Mouse (Mus musculus) kidney, postnatal 36 days (tissue): ENCODE results near the gene Rassf5.

Experiments used
- DNase-seq, 2 experiments: peaks; one replicate each; pipeline ENCODE4 v3.0.0; 2021 to 2022; ENCODE audit warnings: mixed read lengths in 2 of 2

The Rassf5 gene

DNA sequence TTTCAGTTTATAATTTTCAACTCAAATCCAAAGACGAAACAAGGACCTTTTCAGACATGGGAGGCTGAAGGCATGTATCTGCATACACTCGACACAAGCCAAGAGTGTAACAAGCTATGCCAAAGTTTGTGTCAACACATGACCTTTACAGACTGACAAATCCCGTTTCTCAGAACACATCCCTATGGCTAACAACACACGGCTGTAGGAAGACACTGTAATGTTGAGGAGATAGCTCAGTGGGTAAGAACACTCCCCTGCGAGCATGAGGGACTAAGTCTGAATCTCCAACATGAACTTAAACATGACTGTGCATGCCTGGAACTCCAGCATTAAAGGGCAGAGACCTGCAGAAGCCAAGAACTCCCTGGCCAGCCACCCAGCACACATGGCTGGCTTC, 38.7 kb downstream of the Rassf5 start:
- no peak for DNase-seq

DNA sequence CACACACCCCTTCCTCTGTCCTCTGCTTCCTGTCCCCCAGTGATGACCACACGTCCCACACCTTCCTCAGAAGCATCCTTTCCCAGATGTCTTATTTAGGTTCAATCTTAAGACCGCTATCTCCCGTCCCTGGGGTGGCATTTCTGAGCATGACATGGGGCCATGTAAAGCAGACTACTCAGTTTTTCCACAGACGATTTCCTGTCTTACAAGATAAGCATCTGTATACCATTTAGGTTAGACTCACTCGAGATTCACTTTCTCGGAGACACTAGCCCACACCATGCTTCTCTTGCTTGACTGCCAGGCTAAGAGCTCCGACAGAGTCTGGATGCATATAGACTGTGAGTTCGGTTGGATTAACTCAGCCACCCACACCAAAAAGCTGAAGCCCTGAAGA, 40.6 kb downstream of the Rassf5 start:
- no peak for DNase-seq

DNA sequence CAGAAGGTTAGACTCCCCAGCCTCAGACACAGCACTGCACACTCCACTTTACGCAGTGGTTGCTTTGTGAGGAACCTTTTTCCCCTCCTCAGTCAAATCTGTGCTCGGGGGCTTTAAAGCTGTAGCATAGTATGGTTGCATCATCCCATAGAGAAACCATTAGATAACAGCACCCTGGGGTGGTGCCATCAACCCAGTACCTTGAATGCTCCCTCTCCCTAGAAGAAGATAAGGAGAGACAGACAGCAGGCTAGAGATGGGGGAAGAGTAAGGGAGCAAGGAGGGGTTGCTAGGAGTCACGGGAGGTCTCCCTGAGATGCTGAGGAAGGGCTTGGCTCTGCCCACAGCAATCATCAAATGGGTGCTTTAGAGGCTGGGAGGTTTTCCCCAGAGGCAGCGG, 43.7 kb downstream of the Rassf5 start:
- DNase-seq = no peak

DNA sequence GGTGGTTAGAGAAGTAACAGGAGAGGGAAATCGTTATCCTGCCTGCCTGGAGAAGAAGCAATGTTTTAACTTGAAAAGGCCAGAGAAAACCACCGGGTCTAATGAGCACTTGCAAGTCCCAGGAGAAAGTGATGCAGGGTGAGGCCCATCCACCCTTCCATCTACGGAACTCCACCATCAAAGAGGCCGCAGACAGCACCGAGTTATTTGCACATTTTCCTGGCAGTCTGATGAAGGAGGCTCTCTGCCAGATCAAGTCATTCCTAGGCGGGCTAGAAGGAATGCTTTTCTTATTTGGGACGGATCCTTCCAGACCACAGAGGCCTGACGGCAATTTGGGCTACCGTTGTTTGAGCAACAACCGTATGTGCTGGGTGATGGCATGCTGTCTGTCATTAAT, 44.5 kb downstream of the Rassf5 start:
- no peak for DNase-seq

DNA sequence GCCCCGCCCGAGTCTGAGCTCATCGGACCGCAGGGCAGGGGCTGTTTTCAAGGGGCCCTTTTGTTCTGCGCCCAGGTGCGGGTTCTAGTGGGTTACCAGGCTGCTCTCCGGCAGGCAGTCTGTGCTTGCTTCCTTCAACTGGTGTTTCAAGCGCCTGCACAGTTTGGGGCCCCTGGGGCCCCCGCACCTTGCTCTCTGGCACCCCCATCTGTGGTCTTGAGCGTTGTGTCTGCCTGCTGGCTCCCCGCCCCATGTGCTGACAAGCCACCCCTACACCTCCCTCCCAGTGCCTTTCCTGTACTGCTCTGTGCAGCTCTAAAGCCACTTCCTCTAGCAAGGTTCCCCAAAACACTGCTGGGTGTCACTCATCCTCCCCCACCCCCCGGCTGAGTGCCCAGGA, 45.1 kb downstream of the Rassf5 start:
- peak in 1 of 2 experiments; percentile 46 for DNase-seq

DNA sequence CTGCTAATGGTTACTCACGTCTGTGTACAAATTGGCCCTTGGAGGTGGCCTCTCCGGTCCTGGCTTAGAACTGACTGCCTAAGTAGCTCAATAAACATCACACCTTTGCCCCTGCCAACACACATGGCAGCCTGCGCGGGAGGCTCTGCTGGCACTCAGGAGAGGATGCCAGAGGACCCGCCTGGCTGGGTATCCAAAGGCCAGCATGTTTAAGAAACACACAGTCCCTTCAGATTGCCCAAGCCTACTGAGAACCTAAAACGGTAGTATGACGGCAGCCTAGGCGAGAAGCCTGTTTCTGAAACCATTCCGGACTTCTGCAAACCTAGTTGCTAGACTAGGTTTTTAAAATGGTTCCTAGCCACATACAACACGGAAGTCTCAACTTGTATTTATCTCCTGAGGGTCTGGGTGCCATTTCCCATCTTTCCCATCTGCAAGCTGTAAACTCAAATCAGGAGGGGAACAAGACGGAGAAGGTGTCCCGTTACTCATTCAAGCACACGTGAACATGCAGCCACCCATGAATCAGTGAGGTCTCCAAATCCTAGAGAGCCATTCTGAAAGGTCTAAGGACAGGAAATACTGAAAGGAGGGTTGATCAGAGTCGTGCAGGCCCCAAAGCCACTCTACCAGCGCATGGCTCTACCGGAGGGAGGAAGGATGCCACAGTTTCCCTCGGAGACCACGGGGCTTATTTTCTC, 45.8 kb downstream of the Rassf5 start:
- peak; percentile 28 to 43 for DNase-seq

DNA sequence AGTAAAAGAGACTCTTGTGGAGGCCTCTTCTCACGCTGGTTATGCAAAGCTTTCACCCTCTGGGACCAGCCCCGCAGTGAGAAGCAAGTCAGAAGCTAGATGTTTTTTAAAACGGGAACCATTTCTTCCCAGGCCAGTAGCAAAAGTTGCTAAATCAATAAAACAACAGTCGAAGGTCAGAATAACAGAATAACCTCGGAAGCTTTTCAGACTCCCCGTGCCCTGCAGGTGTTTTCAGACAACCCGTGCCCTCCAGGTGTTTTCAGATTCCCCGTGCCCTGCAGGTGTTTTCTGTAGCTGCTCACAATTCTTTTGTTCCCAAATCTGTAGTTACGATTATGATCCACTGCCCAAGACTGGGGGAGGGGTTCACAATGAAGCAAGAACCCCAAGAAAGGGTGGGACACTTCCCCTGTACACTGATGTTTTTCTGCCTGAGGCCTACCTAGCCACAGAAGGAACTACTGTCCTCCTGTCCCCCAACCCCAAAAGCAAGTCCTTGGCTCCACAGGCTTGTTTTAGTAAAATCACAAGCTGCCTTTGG, 46.6 kb downstream of the Rassf5 start:
- DNase-seq = no peak

DNA sequence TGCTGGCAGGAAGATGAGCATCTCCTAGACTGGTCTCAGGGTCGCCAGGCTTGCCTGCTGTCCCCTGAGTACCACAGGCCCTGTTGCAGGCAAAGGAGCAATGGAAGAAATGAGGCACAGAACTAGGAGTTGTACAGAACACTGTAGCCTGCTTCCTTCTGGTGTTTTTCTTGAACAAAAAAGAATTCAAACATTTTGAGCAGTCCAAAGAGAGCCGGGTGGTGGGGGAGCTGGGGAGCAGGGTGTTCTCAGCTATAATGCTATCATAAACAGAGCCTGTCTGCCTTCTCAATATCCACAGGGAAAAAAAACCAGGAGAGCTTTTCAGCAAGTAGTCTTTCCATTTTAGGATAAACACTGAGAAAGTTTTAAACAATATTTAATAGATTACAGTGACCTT, 49.0 kb downstream of the Rassf5 start:
- no peak for DNase-seq

DNA sequence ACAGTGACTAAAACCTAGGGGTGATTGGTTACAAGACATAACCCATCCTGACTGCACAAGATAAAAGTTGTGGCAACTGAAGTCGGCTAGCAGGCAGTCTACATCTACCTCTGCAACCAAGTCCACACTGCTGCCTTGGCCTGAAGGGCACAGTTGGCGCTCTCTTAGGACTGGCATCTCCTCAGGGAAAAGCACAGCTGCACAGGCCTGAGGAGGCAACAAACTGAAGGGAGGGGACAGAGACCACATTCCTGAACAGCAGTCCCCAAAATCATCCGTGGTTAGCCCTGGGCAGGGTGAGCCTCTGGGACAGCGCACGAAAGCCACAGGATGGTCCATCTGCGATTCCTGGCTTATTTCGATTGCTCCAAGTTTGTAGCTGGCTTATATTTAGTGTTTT, 49.4 kb downstream of the Rassf5 start:
- DNase-seq = no peak

DNA sequence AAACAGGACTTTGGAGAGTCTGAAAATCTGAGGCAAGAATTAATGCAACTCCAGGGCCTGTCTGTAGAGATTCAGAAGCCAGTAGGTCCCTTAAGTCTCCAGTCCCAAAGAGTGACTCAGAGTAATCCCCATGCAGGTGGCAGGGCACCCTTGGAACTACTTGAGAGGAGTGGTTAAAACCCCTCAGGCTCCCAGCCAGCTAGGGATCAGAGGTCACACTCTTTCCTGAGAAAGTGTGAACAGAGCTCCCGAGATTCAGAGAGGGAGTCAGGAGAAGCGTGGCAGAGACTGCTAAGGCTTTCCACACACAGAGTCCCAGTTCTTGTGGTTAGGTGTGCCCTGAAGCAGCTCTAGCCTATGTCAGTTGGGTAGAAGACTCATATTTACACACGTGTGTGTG, 51.3 kb downstream of the Rassf5 start:
- peak; percentile 50 to 74 for DNase-seq

DNA sequence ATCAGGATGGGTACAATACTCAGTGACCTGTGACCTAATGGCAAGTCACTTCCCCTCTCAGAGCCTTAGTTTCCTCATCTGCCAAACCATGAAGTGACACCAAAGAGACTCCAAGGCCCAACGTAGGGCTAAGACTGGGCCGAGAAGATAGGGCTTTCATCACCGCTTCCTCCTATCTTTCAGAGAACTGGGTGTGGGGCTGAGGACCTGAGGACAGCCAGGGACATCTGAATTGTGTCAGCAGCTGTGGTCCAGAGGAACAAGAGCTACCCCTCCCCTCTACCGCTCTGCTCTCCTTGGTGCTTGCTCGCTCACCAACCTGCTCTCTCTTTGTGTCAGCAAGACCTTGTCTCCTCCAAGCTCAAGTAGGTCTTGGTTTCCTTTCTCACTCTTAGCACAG, 56.4 kb downstream of the Rassf5 start:
- DNase-seq = no peak

DNA sequence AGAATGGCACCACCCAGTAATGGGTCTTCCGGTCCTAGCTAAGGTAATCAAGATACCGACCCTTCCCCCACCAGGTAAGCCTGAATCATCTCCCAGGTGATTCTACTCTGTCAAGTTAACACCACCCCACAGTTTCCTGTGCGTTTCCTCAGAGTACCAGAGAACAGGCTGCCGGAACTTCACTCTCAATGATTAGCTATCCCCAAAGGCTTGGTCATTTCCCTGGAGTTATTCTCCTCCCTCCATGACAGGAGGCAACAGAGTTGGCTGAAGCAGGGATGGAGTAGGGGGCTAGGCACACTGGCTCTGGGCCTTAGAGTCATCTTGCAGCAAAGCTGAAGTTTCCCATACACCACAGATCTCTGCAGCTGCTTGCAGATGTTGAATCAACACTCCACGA, 57.2 kb downstream of the Rassf5 start:
- no peak for DNase-seq

DNA sequence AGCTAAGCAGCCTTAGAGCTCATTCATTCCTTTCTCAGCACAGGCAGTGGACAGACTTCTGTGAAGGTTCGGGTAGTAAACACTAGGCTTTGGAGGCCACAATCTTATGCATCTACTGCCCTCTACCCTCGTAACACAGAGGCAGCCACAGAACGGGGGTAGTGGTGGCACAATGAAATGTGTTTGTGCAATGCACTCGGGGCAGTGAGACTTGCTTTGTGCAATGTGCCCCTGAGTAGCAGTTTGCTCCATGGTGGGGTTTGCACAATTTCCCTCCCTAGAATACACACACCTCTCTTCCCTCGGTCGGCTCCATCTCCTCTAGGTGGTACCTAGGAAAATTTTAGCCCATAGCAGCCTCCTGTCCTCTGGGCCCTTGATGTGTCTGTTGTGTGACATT, 58.1 kb downstream of the Rassf5 start:
- no peak for DNase-seq

DNA sequence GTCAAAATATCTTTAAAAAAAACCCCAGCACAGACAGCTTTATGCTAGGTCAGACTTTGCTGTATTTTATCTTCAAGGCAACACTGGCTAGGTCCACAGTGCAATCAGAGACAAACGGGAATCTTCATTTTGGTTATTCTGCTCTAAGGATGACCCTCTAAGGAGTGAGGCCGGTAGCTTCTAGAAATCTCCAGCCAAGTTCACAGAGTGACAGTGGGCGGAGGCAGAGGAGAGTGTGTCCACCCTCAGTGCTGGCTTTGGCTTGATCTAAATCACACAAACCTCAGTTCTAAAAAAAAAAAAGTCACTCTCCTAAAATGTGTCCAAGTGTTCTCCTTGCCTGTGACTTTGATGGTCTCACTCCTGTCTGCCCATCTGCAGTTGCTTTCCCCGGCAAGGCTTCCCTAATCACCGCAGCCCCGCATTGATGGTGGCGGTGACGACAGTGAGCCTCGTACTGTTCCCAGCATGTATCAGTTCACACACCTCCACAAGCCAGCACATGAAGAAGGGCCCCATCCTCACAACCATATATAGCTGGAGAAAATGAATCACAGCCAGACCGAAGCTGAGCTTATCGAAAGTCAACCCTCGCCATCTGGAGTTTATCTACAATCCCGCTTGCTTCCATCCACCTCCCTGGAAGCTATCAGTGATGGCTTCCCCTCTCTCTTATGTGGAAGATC, 59.1 kb downstream of the Rassf5 start:
- DNase-seq = no peak

DNA sequence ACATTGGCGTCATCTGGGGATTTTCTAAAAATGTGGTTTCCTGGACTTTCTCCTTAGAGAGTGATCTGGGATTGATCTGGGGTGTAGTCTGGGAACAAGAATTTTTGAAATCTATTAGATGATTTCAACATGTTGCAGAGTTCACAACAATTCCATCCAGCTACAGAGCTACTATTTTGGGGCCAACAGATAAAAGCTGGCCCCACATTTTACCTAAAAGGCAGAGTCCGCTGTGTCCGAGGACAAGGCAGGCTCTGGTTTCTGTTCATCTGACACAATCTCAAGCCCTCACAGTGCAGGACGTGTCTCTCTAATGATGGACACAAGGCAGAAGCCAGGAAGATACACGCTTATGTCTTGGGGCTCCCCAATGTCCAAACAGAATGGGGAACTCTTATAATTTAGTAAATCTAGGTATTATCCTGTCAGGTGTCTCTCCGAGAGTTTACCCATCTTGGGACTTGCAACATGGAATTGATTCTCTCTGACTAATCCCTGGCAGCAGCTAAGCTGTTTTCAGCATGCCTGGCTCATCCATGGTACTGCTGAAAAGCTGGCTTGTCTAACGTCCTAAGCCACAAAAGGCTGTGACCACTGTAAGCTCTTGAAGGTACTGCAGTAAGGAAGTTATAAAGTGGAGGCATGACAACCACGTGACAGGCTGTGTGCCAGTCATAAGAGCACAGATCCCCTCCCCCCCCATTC, 60.0 kb downstream of the Rassf5 start:
- no peak for DNase-seq

DNA sequence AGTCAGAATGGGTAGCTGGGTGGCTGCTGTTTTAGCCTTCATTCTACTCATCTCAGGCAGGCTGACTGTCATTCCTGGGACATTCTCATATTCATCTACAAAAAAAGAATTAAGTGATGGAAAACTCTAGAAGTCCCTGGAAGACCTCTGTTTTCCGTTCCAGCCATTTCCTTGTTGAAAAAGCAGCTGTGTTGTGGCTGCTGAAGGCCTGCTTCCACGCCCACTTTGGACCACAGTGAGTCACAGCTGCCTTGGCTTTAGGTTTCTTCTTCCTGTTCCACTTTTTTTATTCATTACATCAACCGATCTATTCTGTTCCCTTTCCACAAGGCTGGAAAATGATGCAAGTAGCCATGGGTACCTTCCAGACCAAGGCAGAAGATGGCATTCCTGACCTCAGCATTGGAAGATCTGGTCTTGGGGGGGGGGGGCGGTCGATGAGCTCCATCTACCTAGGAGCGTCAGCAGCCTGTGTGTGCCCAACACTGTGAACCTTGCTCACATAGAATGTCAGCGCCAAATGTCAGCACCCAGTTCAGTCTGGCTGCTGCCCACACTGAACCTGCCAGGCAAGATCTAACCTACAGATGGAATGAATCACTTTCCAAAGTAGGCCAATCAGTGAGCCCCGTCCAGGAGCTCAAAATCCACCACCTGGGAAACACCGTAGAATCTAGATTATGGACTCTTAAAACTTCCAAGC, 60.7 kb downstream of the Rassf5 start:
- DNase-seq = peak; percentile 25 to 39

DNA sequence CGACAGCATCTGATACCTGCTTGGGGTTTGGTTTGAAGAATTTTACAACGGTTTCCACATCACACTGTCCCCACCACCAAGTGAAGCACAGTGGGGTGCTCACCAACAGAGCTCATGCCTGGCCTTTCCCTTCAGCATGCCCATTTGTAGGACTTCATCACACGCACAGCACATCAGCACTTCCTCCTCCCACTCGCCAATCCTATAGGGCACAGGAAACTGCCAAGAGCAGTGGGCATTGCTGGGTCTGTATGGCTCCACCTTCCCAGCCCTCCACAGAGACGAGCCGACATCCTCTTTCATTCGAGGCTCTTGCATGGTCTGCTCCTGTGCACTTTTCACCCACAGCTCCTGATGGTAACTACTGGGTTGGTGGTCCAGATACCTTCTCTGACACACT, 61.9 kb downstream of the Rassf5 start:
- DNase-seq = no peak

DNA sequence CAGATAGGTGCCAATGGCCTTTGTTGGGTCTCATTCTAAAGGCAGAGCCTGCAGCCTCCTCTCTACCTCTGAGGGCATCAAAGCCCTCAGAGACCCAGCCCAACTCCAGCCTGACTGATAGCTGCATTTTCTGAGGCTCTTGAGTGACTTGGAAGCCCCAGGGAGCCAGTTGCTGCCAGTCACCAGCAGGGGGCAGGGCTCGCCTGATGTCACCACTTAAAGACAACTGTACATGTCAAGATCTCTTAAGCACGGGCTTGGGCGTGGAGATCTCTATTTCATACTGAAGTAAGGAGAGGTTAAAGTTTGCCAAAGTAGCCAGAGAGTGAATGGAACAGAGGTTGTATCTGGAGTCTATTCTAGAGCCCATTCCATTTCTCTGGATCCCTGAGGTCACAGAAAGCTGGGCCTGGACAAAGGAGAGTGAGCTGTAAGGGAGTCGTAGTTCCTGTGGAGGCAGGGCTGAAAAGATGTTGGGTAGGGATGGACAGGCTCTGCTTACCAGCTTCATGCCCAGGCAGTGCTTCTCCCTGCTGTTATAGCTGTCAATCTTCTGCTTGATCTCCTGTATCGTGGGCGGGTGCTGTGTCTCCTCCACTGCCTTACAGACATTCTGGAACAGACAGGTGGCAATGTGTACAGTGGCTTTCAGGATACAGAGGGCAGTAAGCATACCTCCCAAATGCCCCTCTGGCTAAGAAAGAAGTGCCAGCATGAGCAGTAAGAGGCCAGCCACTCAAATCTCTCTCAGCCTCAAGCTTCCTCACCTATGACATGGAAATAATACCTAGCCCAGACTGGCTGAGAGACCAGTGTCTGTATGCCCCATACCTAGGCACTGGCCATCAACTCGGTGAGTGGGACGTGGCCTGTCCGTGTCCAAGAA, 63.2 kb downstream of the Rassf5 start:
- peak; percentile 80 to 92 for DNase-seq

DNA sequence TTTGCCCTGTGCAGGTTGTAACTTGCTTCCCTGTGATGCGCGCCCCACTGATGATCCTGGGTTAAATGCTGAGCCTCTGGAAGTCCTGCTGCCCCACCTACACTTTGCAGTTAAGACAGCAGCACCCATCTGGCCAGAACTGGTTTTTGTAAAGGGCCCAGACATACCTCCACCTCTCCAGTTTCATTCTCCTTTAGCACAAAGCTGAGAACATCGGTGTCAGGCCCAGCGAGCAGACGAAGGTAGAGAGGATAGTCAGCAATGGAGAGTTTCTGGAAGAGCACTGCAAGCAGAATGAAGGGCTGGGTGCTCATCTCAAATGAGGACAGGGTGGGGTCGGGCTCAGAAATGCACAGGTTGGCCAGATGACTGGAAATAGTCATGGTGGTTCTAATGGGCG, 64.7 kb downstream of the Rassf5 start:
- DNase-seq = no peak

DNA sequence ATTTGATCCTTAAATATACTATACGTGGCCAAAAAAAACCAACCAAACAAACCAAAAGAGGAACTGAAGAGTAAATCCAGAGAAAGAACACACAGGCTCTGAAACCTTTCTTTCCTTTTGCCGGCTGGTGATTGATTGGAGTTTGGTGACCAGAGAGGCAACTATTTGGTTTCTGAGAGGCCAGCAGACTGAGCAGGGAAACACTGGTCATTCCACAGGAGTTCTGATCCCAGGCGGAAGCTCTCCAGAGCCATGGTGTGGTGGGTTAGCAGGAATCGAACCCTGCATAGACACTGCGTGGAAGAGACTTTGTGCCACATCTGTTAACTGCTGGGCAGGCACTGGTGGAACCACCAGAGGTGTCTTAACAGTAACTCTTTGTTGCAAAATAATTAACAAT, 67.0 kb downstream of the Rassf5 start:
- DNase-seq = no peak

DNA sequence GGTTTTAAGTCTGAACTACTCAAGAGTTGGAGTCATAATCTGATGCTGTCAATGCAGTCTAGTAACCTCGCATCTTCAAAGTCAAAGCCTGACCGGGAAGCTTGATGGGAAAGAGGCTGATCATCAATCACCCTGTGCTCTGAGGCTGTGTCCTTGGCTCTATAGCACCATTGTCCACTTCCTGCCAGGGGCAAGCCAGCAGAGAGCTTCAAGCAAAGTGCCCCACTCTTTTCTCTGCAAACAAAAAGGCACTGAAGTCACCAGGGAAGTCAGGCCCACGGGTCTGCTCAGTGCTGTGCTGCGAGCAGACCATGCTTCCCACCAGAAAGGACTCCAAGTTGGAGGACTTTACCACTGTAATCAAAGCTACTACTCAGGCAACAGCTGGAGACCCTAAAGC, 67.8 kb downstream of the Rassf5 start:
- no peak for DNase-seq

DNA sequence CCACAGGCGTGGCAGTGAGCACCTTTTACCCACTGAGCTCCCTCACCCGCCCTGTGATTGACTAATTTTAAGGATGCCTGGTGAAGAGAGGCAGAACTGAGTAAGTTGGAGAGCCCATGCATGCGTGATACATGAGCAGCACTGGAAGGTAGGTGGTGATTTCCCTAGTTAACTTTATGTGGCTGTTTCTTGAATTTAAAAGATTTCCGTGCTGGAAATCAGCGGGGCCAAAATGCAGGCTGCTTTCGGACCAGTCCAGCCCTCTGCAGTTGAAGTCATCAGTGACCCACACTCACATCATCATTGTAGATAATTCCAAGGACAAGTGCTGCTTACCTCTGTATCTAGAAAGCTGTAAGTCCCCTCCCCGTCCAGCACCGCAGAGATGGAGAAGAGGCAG, 69.2 kb downstream of the Rassf5 start:
- no peak for DNase-seq
